Mouse (Mus musculus) G1E (cell line): ENCODE measurements around the gene Gm11099. TPM values are rescaled to one million over a fixed set of nuclear protein-coding genes. Genes with fewer than 3 reads are reported as not detected.

ENCODE experiments used
- ATAC-seq: 2 replicates; pipeline ENCODE4 v1.8.0; 2016; ENCODE audit warnings: mild to moderate bottlenecking; ENCODE audit not compliant: insufficient number of reproducible peaks, poor library complexity, low FRiP score, severe bottlenecking; ENCODE audit errors: extremely low read depth
- DNase-seq: peaks from one replicate; pipeline ENCODE4 v3.0.0; 2012; ENCODE audit warnings: low spot score
- H3K27me3 ChIP-seq: 2 replicates; pipeline ENCODE4 v1.6.1; 2012; ENCODE audit warnings: mild to moderate bottlenecking, low read length, inconsistent platforms; ENCODE audit not compliant: insufficient read depth
- H3K36me3 ChIP-seq: replicated peaks from 2 replicates; pipeline ENCODE3; 2012; ENCODE audit warnings: mild to moderate bottlenecking, inconsistent platforms
- H3K4me1 ChIP-seq: 2 replicates; pipeline ENCODE4 v1.6.1; 2012; ENCODE audit warnings: low read depth, low read length, inconsistent platforms, mixed read lengths; ENCODE audit not compliant: insufficient read depth
- H3K4me3 ChIP-seq: 2 replicates; pipeline ENCODE4 v1.5.1; 2012; ENCODE audit warnings: low read depth, mild to moderate bottlenecking, inconsistent platforms, low read length, moderate library complexity, mixed read lengths
- H3K9me3 ChIP-seq: replicated peaks from 2 replicates; pipeline ENCODE4 v1.6.1; 2012; ENCODE audit warnings: inconsistent platforms
- CTCF ChIP-seq: IDR thresholded peaks from 2 replicates; pipeline ENCODE4 v1.5.1; 2012; ENCODE audit warnings: low read depth, low read length, inconsistent platforms, mixed read lengths
- GATA1 ChIP-seq: IDR thresholded peaks from 2 replicates; pipeline ENCODE4 v1.6.1; 2012; ENCODE audit warnings: borderline replicate concordance, low read length, inconsistent platforms, mixed read lengths
- GATA2 ChIP-seq: IDR thresholded peaks from 2 replicates; pipeline ENCODE4 v1.6.1; 2012; ENCODE audit warnings: low read depth, low read length, inconsistent platforms, borderline replicate concordance
- POLR2AphosphoS5 ChIP-seq: IDR thresholded peaks from 2 replicates; pipeline ENCODE4 v1.6.1; 2012; ENCODE audit warnings: low read depth, low read length, inconsistent platforms; ENCODE audit not compliant: insufficient replicate concordance
- TAL1 ChIP-seq: conservative IDR thresholded peaks from 2 replicates; pipeline ENCODE4 v1.6.1; 2012; ENCODE audit warnings: low read depth, low read length, inconsistent platforms, mixed read lengths
- polyA plus RNA-seq: library from polyadenylated mRNA; stranded (reverse); fragments of >175 nt; gene quantifications from 2 replicates; pipeline ENCODE4 v1.2.3, GENCODE M21; 2012
- total RNA-seq, 2 experiments: library from RNA; stranded (forward) in 1 of 2; stranded (reverse) in 1 of 2; fragments of 200-1000 nt in 1 of 2; fragments of >200 nt in 1 of 2; fragmentation: Nextera tagmentation in 1 of 2; gene quantifications; 2 replicates each; pipeline ENCODE4 v1.2.3; 2014 to 2017

Gm11099 gene
- total and polyA plus RNA-seq, 3 experiments, result not detected

GRCm38 (mm10) chr2:58925551-58925950 is 66.3 kb downstream of the Gm11099 start:
- no peak for DNase-seq
- no peaks in the 10 kb centered on the region for H3K4me1 ChIP-seq

GRCm38 (mm10) chr2:58941361-58941760 is 82.1 kb downstream of the Gm11099 start:
- H3K9me3 ChIP-seq, result no peaks in the 10 kb centered on the region
- H3K36me3 ChIP-seq, result no peaks in the 10 kb centered on the region
- no peak overlapping the region for H3K4me3 ChIP-seq
- DNase-seq (no peak), ATAC-seq (no peak)
- H3K4me1 ChIP-seq, result no peaks in the 10 kb centered on the region
- TF ChIP-seq CTCF, result no peak
- no peaks in the 10 kb centered on the region for H3K27me3 ChIP-seq

More at GRCm38 (mm10) chr2:58925551-58925950, 66.3 kb downstream of the Gm11099 start:
- TF ChIP-seq GATA1 (no peak), POLR2AphosphoS5 (no peak), TAL1 (no peak), GATA2 (no peak), CTCF (no peak)
- H3K27me3 ChIP-seq, result no peaks in the 10 kb centered on the region
- H3K4me3 ChIP-seq, result no peak overlapping the region
- no peaks in the 10 kb centered on the region for H3K36me3 ChIP-seq
- ATAC-seq, result no peak
- H3K9me3 ChIP-seq, result no peaks in the 10 kb centered on the region

- no peak for TF ChIP-seq GATA1
- no peak for TF ChIP-seq POLR2AphosphoS5
- no peak for TF ChIP-seq GATA2
- TF ChIP-seq CTCF, result no peak
- TF ChIP-seq TAL1, result no peak
- DNase-seq (no peak), ATAC-seq (no peak)
Observed at GRCm38 (mm10) chr2:58948796-58949195, 89.6 kb downstream of the Gm11099 start.

GRCm38 (mm10) chr2:58952101-58952500 is 92.9 kb downstream of the Gm11099 start:
- Histone ChIP-seq H3K27me3 (no peaks in the 10 kb centered on the region), H3K4me1 (no peaks in the 10 kb centered on the region), H3K36me3 (no peaks in the 10 kb centered on the region), H3K4me3 (no peak overlapping the region), H3K9me3 (no peaks in the 10 kb centered on the region)
- no peak for TF ChIP-seq TAL1
- no peak for TF ChIP-seq CTCF
- no peak for TF ChIP-seq GATA1
- TF ChIP-seq POLR2AphosphoS5, result no peak
- TF ChIP-seq GATA2, result no peak
- ATAC-seq (no peak), DNase-seq (no peak)

More at GRCm38 (mm10) chr2:58948796-58949195, 89.6 kb downstream of the Gm11099 start:
- H3K9me3 ChIP-seq, result no peaks in the 10 kb centered on the region
- no peaks in the 10 kb centered on the region for H3K36me3 ChIP-seq
- no peak overlapping the region for H3K4me3 ChIP-seq
- no peaks in the 10 kb centered on the region for H3K4me1 ChIP-seq
- no peaks in the 10 kb centered on the region for H3K27me3 ChIP-seq

- H3K36me3 ChIP-seq, result no peaks in the 10 kb centered on the region
- no peaks in the 10 kb centered on the region for H3K9me3 ChIP-seq
- H3K4me1 ChIP-seq, result no peaks in the 10 kb centered on the region
- DNase-seq, result no peak
- H3K4me3 ChIP-seq, result no peak overlapping the region
- H3K27me3 ChIP-seq, result no peaks in the 10 kb centered on the region
- no peak for ATAC-seq
- no peak for TF ChIP-seq GATA2
- no peak for TF ChIP-seq GATA1
- TF ChIP-seq TAL1, result no peak
- TF ChIP-seq CTCF, result no peak
- no peak for TF ChIP-seq POLR2AphosphoS5
Observed at GRCm38 (mm10) chr2:58956351-58956750, 97.1 kb downstream of the Gm11099 start.

GRCm38 (mm10) chr2:58956770-58957300 is 97.6 kb downstream of the Gm11099 start:
- Histone ChIP-seq H3K9me3 (no peaks in the 10 kb centered on the region), H3K36me3 (no peaks in the 10 kb centered on the region), H3K4me3 (no peak overlapping the region), H3K27me3 (no peaks in the 10 kb centered on the region), H3K4me1 (no peaks in the 10 kb centered on the region)
- TF ChIP-seq TAL1, result no peak
- TF ChIP-seq GATA1, result no peak
- TF ChIP-seq GATA2, result no peak
- TF ChIP-seq POLR2AphosphoS5, result no peak
- no peak for TF ChIP-seq CTCF
- DNase-seq (no peak), ATAC-seq (no peak)
